Mouse (Mus musculus) cortical plate, adult 2 months (tissue): ENCODE results near the gene Nadk.

Source experiments
- CTCF ChIP-seq: fragments of 200-500 bp; IDR thresholded peaks from 2 replicates; pipeline ENCODE4 v1.5.1; 2011; ENCODE audit warnings: mild to moderate bottlenecking, control low read depth, low read length; ENCODE audit not compliant: insufficient read depth; ENCODE audit errors: extremely low read depth
- POLR2A ChIP-seq: fragments of 200-500 bp; IDR thresholded peaks from 2 replicates; pipeline ENCODE4 v1.6.1; 2011; ENCODE audit warnings: mild to moderate bottlenecking, low read length, control low read depth; ENCODE audit not compliant: insufficient read depth; ENCODE audit errors: extremely low read depth

DNA sequence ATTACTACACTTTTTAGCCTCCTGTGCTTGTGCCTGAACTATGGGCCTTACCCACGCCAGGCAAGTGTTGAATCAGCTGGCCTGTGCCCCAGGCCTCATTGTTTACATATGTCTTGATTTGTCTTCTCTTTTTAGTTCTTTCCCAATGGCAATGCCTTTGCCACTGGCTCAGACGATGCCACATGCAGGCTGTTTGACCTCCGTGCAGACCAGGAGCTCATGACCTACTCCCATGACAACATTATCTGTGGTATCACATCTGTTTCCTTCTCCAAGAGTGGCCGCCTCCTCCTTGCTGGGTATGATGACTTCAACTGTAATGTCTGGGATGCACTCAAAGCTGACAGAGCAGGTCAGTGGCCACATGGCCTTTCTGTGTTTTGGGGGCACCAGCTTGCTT is 7.3 kb upstream of the Nadk start:
- TF ChIP-seq POLR2A: no peak
- TF ChIP-seq CTCF: no peak
